Mouse (Mus musculus) left cerebral cortex, adult 18-20 months (tissue): ENCODE measurements around the gene Selenok. TPM values are rescaled to one million over a fixed set of nuclear protein-coding genes. Genes with fewer than 3 reads are reported as not detected.

Experiments used
- DNase-seq, 2 experiments: peaks; one replicate each; pipeline ENCODE4 v3.0.0; 2021 to 2022; ENCODE audit warnings: low spot score in 2 of 2, mixed read lengths in 1 of 2
- total RNA-seq, 2 experiments: library from RNA; stranded (reverse); gene quantifications; 2 replicates each; pipeline ENCODE4 v1.2.3; 2021

The Selenok gene
- total RNA-seq, 2 experiments from 2014 or later: 128 to 136 TPM

DNA sequence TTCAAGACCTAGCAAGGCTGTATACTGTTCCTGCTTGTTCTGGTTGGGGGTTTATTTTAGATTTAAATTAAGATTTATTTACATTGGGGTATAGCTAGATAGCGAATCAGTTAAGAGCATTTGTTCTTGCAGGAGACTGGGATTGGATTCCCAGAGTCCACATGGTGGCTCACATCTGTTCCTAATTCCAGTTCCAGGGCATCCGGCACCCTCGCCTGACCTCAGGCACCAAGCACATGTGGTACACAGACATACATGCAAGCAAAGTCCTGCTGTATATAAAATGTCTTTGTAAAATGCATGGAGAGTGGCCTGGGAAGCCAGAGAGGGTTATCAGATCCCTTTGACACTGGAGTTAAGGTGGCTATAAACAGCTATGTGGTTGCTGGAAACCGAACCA is 26.9 kb downstream of the Selenok start:
- DNase-seq: no peak

DNA sequence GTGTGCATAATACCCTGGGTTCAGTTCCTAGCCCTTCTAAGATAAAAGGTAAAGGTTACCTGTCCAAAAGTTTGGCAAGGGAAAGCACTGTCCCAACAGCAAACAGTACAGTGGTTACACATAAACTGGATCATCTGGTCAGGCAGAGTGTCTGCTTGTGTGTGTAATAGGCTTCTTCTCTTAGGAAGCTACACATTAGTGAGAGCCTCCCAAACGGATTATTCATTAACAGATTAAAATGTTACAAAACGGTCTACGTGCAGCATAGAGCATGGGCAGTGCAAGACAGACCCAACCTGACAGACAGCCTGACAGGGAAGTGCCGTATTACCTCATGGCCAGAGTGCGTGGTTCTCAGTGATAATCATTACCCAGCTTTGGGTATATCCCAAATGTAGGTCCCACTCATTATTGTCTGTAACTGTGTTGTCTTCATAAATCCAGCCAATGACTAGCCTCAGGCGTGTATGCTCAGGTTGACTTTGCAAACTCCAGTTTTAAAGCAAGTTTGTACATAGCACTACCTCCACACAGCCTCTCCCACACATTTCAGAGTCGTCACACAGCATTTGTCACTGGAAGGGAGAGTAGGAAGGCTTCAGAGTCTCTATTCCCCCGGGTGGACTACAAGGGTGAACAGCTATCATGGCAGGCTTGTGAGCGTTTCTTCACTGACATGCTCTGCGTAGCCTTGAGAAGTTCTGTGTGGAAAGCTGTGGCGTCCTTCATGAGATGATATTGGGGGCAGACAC is 28.1 kb downstream of the Selenok start:
- peak in 1 of 2 experiments; percentile 22 for DNase-seq

DNA sequence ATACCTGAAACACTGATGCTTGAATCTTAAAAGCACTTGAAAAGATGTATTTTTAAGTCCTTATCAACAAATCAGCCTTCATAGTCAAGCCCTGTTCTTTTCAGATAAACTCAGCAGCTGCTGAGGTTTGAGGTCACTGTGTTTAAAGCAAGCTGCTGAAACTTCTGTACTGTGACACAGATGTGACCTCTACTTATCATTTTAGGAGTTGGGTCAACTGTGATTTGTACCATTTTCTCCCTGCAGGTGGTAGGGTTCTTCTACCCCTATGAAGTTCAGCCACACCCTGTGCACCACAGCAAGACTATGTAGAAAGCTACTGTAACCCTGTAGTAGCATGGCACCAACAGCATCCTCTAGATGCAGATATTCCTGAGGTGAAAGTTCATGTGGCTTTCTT is 29.2 kb downstream of the Selenok start:
- no peak for DNase-seq

DNA sequence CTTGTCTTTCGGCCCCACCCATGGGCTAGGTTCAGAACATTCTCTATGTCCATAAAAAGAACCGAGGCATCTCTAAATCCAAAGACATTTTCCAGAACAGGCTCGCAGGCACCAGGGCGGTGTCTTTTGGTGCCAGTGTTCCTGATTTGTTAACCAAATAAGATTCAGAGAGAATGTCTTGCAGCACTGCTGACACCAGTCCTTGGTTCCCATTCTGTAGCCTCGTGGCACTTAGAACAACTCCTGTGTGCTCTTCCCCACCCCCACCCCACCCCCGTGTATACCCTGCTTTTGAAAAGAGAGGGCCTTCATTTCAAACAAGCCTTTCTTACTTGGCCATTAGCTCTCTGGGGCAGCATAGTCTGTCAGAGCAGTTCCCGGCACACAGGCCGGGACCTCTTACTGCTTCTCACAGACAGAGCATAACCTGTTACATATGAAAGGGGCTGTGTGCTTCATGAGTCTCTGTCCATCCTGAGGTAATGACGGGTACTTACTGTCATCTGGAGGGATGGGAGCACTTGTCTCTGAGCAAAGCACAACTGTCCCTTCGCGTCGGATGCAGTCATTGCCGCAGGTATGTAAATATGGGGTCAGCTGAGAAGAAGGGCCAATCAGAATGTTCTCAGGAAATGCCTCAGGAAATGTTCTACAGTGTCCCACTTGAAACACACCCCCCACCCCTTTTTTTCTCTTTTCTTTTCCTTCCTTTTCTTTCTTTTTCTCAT is 30.8 kb downstream of the Selenok start:
- DNase-seq: peak in 1 of 2 experiments; percentile 36

DNA sequence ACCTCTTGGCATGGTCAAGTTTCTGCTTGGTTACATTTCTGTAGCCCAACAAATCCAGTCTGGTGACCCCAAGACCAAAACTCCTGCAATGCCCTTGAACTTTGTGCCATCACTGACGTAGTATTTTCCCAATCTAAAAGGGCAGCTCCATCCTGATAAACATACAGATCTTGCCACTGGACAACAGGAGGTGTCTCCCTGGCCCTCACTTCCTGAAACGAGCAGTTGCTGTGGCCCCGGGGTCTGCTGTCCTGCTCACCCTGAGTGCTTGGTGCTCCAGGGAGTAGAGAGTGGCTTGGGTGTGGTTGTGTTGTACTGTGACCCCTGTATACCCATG is 31.3 kb downstream of the Selenok start:
- no peak for DNase-seq

DNA sequence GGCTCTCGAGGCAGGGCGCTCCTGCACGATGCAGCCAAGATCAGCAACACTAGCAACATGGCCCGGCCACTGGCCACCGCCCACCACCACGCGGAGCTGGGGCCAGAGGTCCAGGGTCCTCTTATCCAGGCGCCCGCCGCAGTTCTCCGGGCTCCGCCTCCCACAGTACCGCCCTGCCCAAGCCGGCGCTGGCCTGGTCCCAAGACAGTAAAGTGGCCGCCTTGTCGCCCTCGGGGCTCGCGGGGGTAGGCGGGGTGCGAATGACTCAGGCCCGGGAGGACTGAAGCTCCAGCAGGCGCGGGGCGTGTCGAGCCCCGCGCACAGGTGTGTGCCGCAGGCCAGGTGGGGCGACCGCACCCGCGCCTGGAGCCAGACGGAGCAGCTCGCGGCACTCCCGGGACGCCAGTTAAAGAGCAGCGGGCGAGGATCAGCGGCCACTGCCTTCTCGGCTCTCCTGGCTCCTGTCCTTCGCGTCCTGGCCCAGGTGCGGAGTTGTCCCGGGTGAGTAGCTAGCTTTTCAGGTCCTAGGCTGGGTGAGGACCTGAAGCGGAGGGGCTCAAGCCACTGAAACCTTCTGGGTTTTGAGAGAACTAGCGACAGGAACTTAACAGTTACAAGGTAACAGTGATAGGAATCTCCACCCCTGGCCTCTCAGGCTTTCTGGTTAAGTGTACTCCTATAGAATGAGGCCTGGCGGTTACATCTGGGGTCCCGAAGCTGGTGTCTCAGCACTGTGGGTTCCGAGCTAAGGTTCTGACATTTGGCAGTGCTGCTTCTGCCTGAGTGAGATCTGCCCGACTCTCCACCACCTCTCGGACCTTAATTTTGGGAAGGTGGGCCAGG is 40.8 kb downstream of the Selenok start, which contains the start of the genes Il17rb and Chdh:
TSS of gene Il17rb (minus strand) at position 164 of the 843 bp plus-strand sequence.
TSS of gene Chdh (plus strand) at position 291 of the 843 bp plus-strand sequence.
- DNase-seq: peak; percentile 38 to 45

DNA sequence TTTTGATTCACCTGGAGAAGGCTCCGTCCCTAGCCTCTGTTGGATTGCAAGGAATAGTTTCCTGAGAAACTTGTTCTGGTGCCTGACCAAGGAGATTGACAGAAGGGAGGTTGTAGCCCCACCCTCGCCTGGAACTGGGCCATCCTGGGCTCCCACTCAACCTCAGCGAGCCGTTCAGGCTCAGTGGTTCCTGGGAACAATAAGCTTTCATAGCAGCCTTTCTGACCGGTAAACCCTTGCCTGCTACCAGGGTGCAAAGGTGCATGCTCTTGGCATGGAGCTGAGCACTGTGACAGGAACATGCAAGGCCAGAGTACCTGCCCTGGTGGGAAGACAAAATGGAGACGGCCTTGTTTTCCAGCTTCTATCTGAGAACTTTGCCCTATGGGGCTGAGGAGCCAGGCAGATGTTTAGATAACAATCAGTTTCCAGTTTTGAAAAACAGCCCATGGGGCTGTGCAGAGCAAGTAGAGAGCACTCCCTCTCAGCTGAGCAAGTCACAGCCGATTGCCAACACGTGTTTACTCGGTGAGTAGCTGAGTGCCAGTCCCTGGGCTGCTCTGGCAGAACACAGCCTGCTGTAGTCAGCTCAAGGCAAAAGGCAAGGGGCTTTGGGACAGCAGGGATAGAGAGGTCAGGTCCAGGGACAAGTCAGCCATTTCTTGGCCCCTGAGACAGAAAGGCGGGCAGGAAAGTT is 41.9 kb downstream of the Selenok start:
- DNase-seq: peak; percentile 31

DNA sequence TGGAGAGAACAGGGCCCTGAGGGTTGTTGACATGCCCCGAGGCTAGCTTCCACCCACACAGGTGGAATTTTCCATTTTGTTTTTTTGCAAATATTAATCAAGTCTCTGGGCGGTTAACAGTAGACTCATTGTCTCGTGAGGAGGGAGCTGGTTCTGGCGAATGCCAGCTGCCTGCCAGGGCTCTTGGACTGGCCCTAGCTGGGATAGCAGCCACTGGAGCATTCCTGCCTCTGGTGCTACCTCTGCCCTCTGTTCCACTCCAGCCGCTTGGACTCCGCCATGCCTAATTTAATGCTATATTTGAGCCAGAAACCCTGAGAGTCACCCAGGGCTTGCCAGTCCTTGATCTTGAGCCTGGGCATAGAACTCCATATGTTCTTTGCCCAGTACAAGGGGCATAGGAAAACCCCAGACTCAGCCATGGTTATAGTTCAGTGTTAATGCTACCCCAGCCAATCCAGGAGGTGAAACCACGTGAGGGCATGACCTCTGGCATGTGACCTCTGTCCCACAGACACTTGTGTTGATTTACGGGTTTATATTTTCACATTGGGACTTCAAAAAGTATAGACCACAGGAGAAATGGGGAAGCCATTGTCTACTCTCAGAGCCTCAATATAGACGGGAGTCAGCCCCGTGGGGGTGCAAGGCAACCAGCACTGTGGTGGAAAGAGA is 43.9 kb downstream of the Selenok start:
- no peak for DNase-seq

DNA sequence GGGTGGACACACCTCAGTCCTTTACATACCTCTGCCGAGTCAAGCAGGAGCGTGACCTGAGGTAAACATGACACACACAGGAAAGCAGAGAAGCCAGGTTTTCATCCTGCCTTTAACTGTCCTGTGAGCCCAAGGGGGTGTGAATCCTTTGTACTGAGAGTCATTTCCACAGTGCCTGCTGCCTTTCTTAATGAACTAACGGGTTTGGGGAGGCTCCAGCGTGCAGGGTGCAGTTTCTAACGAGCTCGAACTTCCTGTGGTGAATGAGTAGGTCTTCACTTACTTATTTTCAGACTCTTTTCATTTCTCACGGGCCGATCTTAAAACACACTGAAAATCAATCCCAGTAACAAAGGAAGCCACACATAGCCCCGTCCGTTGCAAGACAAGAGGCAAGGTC is 46.4 kb downstream of the Selenok start:
- DNase-seq: no peak

DNA sequence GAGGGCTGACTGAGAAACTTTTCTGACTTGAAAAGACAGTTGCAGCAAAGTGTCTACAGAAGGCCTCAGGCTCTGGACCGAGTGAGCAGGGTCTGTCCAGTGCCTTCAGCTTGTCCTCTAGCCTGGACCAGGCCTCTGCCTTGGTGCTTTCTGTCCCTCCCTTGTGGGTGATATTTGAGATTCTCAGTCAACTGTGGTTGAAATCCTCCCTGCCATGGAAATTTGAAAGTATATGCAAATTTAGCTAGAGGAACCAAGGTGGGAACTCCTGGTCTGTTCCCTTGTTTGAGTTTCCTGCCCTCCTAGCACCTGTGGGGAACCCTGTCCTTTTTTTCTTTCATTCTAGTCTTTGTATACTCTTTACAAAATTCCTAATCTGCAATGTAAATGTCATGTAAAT is 46.9 kb downstream of the Selenok start:
- DNase-seq: no peak

DNA sequence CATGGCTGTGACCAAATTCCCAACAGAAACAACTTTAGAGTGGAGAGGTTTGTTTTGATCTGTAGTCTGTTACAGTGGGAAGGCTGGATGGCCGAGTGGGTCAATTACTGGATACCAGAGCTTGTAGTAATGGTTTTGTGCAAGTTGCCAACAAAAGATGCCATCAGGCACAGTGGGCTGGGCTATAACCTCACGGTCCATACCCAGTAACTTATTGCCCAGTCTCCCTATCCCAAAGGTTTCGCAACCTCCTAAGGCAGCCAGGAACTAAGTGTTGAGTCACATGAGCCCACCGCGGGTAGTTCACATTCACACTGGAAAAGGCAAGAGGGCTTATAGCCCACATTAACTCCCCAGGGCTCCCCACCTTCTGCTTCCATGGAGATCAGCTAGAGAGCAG is 48.6 kb downstream of the Selenok start:
- DNase-seq: no peak

DNA sequence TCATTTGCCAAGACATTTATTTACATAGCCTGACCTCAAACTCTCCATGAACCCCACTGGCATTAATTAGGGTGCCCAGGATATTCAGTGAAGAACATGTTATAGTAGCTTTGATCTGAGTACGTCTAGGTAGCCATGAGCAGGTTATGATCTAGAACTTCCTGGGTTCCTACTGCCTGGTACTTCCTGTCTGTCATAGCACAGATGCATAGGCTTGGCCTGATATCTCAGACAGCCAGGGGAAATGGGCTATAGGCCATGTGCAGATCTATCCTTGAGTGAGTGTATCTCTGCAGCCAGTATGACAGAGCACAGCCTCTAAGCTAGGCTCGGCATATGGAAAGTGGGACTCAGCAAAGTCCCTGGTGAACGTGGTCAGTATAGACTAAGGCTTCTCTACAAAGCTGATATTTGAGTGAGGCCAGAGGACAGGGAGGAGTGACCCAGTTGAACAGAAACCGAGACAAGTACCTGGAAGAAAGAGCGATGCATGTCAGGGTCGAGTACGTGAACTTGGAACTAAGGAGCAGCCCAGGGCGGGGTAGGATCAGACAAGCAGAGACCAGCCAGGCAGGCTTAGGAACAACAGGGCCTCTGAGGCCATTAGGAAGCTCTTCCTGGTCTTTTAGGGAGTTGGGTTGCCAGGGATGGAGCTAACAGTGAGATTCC is 49.8 kb downstream of the Selenok start:
- no peak for DNase-seq

DNA sequence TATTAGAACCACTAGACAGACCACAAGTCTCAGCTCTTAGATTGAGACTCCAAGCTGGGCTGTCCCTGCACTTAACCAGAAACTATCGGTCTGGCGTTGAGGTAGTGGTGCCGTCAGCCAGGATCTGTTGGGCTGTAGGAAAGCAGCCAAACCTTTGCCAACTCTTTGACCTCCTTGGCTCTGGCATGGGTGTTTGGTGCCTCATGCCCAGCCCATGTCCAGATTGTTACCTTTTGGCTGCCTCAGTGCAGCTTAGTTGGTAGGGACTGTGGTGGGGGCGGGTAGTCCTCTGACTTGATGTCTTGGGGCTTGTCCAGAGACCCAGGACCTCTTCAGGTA is 50.3 kb downstream of the Selenok start:
- no peak for DNase-seq

DNA sequence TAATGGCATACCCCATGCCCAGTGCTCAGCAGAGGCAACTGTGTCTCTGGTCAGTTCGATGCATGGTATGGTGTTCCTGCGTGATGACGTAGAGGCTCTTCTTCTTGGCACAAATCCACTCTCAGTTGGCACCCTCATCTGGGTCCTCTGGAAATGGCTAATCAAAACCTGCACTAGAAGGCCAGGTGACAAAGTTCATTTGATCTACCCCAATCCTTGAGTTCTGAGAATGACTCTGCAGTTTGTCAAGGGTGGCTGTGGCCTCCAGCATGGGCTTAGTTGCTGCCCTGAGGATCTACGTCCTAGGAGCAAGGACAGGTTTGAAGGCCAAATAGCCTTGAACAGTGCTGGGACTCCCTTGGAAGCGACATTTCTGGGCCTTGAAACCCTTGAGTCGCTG is 50.7 kb downstream of the Selenok start:
- no peak for DNase-seq

DNA sequence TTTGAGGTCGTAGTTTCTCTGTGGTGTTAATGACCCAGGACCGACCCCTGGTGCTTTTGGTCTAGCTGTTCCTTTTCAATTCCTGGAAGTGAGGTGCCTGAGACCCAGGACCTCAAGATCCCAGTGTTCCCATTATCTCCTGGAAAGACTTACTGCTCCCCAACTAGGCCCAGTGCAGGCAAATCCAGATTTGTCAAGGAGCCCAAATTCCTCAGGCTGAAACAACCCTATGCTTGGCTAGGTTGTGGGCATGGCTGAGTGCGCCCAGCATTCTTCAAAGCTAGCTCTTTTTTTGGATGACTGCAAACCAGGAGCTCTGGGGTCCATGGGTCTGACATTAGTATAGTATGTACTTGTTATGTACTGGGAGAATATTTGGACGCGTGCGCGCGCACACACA is 51.3 kb downstream of the Selenok start:
- DNase-seq: no peak

DNA sequence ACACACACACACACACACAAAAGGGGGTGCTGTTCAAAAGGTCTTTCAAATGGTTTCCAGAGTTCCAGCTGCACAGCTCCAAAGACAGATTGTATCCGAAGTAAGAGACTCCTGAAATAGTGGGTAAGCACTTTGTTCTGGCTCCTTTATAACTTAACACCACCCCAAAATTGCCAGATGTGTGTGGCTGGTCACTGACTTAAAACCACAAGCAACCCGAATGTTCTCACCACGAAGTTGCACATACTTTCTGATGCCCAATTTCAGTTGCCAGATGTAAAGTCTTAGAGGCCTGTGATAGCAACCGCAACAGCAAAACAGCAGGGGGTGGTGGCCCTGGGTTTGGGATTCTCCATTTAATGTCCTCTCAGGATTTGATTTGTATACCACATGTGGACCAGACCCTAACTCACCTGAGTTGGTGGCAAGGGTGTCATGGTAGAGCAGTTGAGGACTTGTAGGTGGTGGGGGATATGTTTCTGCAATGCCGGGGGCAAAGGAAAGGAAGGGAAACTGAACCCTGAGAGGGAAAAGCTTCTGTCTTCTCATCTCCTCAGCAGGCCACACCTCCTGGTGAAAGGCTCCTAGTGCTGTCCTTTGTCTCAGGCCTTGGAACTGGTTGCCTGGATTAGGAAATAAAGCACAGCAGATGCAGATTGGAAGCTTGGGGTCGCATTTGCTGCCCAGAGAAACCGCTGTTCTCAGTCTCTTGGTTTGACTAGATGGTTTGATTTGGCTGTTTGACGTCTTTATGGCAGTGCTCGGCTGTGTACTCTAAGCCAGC is 51.9 kb downstream of the Selenok start:
- no peak for DNase-seq

DNA sequence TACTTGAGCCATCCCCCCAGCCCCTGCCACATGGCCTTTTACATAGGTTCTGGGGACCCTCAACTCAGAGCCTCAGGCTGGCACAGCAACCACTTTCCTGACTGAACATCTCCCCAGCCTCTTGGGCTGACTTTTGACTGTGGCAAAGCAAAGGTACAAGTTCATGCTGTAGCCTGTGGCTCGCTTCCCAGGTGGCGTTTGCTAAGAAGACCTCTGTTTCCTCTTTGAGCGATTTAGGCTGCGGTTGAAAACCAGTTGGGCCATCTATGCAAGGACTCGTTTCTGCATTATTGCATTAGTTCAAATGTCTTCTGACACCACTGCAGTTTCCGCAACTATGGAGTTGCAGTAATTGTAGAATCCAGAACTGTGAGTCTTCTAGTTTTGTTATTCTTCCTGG is 54.4 kb downstream of the Selenok start:
- no peak for DNase-seq

DNA sequence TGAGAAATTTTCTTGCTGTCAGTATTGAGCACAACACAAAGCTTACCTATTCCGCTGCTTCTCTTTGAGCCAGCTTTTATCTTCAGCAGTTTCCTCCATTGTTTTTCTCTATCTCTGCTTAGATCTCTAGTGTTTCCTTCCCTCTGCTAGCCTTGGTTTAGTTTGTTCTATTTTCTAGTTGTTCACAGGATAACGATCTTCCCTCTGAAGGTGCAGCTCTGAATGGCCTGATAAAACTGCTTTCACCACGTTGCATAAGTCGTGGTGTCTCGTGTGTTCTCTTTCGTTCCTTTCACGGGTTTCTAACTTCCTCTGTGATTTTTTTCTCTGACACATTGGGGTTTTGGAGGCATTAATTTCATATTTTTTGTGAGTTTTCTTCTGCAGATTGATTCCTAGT is 56.3 kb downstream of the Selenok start:
- no peak for DNase-seq
